Mouse (Mus musculus): ENCODE measurements around the gene Galc.
"Not testable (repeated sequence)": the region's sequence is repeated elsewhere in the genome, so short reads cannot be mapped to it uniquely, and the experiment has no call there.

The Galc gene

GRCm38 (mm10) chr12:98250327-98250726 lies 8.9 kb downstream of the Galc start:
- DNase-seq = no peak

- DNase-seq = no peak
Observed at GRCm38 (mm10) chr12:98249671-98250070, 9.6 kb downstream of the Galc start.

DNA sequence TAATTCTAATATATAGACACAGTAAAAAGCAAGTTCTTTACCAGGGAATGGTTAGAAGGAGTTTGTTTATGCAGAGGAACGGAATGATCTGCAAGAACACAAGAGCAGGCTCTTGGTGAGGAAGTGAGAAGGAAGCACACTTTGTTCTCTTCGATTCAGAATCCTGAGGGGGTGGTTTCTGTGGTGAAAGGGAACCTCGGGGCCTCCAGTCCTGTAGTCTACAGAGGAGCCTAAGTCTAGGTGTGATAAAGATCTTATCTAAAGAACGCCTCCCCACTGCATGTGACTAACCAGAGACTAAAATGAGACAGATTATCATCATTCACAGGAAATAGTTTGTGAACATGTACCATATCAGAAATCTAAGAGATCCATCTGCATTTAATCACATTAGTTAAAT lies 12.4 kb downstream of the Galc start:
- DNase-seq = no peak

DNA sequence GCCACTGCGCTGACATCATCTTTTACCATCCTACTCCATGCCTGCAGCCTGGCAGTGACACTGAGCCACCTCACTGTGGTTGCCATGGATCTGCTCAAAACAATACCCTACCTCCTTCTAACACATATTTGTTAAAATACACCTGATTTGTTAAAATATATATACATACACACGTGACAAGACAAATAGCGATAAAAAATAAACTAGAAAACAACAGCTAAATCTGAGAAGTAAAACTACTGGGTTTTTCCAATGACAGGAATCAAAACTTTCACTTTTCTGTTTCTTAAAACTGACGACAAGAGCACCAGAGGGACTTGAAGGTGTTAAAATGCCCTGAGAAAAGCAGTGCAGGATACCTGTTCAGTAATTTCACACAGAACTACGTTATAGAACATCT lies 14.4 kb downstream of the Galc start:
- no peak for DNase-seq

- DNase-seq = no peak
Observed at GRCm38 (mm10) chr12:98244161-98244560, 15.1 kb downstream of the Galc start.

- DNase-seq = not testable (repeated sequence)
Observed at GRCm38 (mm10) chr12:98238478-98238877, 20.8 kb downstream of the Galc start.

- DNase-seq = no peak
Observed at GRCm38 (mm10) chr12:98227037-98227436, 32.2 kb downstream of the Galc start.

- DNase-seq = no peak
Observed at GRCm38 (mm10) chr12:98223286-98223685, 36.0 kb downstream of the Galc start.

- no peak for DNase-seq
Observed at GRCm38 (mm10) chr12:98216432-98216831, 42.8 kb downstream of the Galc start.

GRCm38 (mm10) chr12:98215512-98215911 lies 43.7 kb downstream of the Galc start:
- peak; percentile 19 for DNase-seq

DNA sequence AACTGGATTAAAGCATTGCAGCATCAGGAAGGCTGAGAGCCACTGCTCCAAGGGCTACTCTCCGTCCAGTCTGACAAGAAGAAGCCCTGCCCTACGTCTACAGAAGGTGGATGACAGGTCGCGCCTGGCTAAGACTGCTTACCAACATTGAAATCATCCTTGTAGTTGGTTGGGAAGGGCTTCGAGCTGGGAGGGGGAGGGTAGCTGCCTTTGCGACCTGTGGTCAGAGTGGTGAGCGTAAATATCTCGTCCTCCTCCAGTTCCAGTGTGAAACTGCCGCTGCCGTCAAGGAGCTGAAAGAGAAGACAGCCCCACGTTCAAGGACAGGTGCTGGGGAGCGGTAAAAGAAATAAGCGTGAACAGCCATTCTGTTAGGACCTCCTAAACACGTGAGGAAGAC lies 45.1 kb downstream of the Galc start:
- no peak for DNase-seq

- no peak for DNase-seq
Observed at GRCm38 (mm10) chr12:98213791-98214190, 45.5 kb downstream of the Galc start.

DNA sequence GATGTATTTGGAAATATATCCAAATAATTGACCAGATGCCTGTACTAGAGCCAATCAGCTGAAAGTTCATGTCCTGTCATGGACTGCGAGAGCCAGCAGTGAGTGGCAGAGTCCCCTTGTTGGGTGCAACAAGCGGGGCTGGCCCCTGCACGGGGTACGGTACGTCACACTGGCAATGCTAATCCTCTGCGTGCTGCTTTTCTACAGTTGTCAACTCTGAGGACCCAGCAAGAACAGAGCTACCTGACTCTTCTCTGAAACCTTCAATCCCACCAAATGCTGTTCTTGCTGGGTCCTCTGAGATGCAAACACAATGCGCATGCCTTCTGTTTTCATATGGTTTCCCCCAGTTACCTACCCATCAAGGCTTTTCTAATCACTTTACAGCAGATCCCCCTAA lies 45.9 kb downstream of the Galc start:
- DNase-seq = no peak

GRCm38 (mm10) chr12:98212457-98213175 lies 46.6 kb downstream of the Galc start:
- peak; percentile 38 for DNase-seq

DNA sequence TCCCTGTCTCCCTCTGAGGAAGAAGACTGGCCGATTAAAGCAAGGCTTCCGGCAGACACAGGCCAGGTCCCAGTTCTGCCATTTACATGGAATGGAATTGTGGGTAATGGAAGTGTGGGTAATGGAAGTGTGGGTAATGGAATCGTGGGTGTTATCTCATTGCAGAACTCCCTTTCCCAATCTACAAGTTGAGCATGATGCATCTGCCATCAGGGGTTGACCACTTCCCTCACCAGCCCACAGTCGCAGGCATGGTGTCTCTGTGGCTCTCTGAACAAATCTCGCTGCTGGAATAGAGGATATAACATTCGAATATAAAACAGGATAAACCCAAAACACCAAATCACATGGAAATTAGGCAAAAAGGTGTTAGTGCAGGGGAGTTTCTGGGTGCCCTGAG lies 48.8 kb downstream of the Galc start:
- DNase-seq = no peak

GRCm38 (mm10) chr12:98208104-98208503 lies 51.2 kb downstream of the Galc start:
- no peak for DNase-seq

GRCm38 (mm10) chr12:98205450-98206051 lies 53.7 kb downstream of the Galc start:
- DNase-seq = no peak

GRCm38 (mm10) chr12:98197401-98197800 lies 61.9 kb downstream of the Galc start:
- no peak for DNase-seq

DNA sequence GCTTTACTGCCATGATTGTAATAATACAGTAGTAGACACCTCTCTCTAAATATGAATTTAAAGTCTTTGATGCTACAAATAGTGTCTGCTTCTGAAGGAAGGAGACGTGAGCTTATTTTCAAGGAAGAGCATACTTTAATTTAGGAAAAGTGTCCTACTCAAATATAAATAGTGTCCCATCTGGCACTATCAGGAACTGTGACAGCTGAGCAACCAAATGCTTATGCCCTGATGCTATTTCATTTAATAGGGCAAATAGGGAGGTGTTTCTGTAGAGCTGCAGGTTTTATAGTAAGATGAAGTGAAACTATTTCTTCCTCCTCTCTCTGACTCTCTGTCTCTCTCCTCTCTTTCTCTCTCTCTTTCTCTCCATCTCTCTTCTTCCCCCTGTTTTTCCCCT lies 69.1 kb downstream of the Galc start:
- DNase-seq = no peak

DNA sequence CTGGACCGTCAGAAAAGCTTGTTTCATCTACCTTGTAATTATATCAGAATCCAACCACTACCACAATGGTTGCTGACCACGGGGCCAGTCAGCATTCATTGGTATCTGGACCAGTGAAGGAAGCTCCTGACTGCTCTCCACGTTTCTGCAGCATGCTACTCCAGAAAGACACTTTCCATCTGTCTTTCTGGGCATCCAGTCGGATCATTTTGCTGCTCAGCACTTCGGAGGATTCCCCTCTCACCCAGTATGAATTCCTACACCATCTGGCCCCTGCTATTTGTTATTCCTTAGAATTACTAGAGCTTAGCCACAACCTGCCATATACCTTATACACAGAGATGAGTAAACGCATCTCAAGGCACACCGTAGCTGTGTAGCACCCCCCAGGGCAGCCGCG lies 70.2 kb downstream of the Galc start:
- DNase-seq = no peak

DNA sequence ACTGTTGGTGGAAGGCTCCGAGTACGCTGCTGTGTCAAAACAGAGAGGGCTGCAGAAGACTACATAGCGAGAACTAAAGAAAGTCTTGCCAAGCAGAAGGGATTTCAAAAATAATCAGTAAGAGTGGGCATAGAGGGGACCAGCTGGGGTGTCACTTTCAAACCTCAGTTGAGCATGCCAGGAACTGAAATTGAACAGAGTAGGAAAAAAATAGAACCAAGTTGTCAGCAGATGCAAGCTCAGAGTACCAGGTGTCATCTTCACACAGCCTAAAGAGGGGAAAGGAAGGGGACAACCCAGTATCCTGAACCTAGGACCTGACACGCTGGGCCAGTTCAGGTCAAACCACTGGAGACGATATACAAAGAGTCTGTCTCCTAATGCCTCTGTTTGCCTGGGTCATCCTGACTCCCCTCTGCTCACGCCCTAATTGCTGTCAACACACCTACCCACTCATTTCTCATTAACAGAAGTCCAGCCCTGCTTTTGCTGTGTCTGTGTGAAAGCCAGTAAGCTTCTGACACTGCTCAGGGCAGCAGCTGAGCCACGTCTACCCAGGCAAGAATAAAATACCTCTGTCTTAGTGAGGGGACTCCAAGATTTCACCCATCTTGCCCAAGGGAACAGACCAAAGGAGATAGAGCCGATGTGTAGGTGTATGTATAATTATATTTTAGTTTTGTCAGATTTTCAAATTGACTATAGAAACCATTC lies 71.9 kb downstream of the Galc start:
- DNase-seq = no peak

- DNase-seq = peak; percentile 41
Observed at GRCm38 (mm10) chr12:98181729-98182128, 77.5 kb downstream of the Galc start.

DNA sequence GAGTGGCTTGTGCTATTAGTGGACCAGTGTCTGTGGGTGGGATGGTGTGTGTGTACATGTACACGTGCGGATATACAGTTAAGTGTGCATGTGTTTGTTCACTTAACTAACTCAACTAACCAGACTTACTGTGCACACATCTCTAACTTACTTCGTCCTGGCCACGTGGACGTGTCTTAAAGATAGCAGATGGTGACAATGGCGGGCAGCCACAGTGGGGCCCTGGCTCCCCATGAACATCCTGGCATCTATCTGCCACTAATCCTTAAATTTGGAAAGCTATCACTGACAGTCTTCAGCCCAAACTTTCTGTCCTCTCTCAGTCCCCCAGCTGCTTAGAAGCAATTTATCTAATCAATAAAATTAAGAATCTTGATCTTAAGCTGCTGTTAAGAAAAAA lies 78.5 kb downstream of the Galc start:
- DNase-seq = no peak

DNA sequence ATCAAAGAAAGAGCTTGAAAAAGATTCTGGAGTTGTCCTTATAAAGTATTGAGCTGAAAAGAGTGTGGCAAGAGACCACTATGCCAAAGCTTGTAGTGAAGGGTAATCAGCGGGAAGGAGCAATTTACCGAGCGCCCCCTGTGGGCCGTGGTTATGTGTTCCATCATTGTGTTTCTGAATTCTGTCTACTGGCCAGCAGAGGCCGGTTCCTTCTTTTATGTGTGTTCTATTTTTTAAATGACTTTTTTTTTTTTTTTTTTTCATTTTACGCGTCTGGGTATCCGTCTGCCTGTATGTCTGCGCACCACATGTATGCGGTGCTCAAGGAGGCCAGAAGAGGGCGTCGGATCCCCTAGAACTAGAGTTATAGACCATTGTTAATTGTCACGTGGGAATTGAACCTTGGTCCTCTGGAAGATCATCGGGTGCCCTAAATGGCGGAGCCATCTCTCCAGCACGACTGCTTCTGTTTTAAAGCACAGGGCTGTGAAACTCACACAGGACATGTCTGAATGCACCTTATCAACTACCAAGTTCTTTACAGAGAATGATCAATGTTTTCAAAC lies 78.9 kb downstream of the Galc start:
- no peak for DNase-seq

Data from kidney, postnatal 10 days (tissue).